Mouse (Mus musculus) stomach, postnatal 0 days (tissue): ENCODE data around the gene Cbr2.

ENCODE experiments used
- CTCF ChIP-seq: IDR thresholded peaks from 2 replicates; pipeline ENCODE4 v1.5.1; 2016; ENCODE audit warnings: antibody characterized with exemption, low read depth, mild to moderate bottlenecking, moderate library complexity
- EP300 ChIP-seq: optimal IDR thresholded peaks from 2 replicates; pipeline ENCODE3; 2016; ENCODE audit warnings: antibody characterized with exemption

- TF ChIP-seq EP300 = no peak
- peak; percentile 15; the same call in 1 of the 2 replicates for TF ChIP-seq CTCF
Observed at GRCm38 (mm10) chr11:120684086-120684485, 47.8 kb downstream of the Cbr2 start.
